Mouse (Mus musculus): ENCODE results near the gene Lamtor1.

The Lamtor1 gene

DNA sequence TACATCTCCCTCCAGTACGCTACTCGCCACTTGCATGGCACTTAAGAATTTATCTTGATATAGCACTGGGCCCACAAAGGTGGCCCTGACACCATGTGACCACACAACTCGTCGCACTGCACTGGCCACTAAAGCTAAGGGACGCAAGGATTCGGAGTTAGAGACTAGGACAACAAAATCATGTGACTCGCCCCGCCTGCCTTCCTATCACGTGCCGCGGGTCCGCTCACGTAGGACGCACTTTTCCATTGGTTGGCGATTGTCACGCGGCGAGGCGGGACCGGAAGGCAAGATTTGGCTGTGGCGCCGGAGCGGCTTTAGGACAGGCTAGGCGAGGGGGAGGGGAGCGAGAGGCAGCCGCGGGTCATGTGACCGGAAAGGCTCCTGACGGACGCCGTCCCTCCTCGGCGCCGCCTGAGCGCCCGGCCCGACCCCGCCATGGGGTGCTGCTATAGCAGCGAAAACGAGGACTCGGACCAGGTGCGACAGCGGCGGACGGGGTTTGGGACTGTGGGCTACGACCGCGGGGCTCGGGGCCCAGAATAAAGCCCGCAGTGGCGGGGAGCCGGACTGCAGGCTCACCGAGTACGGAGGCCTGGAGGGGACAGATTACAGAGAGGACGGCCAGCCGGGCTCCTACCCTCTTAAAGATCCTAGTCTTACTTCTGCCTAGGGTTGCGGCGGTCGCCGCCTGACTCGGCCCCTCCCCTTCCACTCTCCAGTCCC is at the start of gene Lamtor1:
Lamtor1 (plus strand) TSS at position 344 of the 726 bp plus-strand sequence.
- DNase-seq (ENCODE audit: low read depth in 1 of 2, low spot score in 2 of 2): peak; percentile 99

DNA sequence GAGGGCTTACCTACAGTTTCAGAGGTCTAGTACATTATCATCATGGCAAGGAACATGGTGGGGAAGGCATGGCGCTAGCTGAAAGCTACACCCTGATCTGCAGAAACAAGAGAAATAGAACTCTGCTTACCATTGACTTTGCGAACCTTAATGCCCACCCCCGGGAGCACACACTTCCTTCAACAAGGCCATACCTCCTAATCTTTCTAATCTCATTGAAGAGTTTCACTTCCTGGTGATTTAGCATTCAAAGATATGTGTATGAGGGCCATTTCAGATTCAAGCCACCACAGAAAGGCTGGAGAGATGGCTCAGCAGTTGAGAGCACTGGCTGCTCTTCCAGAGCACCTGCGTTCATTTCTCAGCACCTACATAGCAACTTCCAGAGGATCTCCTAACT is 48.6 kb upstream of the Lamtor1 start, which contains the start of gene Folr2:
Folr2 (minus strand) TSS at position 101 of the 400 bp plus-strand sequence.
- no peak for DNase-seq (ENCODE audit: low read depth in 1 of 2, low spot score in 2 of 2)

DNA sequence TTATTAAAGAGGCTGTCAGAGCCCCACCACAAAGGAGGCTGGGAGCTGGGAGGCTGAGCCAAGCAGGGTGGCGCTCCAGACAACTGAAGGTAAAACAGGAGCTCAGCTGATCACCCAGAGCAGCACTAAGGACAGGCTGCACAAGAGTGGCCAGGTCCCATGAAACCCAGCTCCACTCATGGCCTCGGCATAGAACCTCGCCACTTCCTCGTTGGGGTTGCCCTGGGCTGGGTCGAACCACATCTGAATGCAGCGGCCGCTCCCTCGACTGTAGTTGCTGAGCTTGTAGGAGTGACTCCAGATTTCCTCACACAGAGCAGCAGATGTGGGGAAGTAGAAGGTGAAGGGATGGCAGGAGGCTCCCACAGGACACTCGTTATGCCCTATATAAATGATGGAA is 47.3 kb upstream of the Lamtor1 start:
- peak in 1 of 2 experiments; percentile 37 for DNase-seq (ENCODE audit: low read depth in 1 of 2, low spot score in 2 of 2)

DNA sequence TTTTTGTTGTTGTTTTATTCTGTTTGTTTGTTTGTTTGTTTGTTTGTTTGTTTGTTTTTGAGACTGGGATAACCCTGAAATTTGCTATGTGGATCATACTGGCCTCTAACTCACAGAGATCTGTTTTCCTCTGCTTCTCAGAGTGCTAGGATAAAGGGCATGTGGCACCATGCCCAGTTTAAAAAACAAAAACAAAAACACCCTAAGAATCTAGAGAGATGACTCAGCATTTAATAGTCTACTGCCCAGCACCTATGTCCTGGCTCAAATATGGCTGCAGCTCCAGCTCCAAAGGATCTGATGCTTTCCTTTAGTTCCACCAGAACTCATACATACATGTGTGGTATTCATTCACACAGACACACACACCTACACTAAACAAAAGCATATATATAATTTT is 44.7 kb upstream of the Lamtor1 start:
- DNase-seq (ENCODE audit: low read depth in 1 of 2, low spot score in 2 of 2): no peak

DNA sequence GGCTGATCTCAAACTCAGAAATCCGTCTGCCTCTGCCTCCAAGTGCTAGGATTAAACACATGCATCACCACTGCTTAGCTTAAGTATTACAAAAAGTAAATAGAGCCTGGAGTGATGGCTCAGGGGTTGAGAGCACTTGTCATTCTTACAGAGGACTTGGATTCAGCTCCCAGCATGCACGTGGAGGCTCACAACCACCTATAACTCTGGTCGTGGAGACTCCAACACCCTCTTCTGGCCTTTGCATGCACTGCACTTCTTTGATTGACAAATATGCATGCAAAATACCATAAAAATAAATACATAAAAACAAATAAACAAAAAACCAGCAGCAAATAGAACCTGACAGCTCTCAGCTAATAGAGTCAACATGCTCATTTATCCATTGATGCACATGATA is 43.4 kb upstream of the Lamtor1 start:
- no peak for DNase-seq (ENCODE audit: low read depth in 1 of 2, low spot score in 2 of 2)

DNA sequence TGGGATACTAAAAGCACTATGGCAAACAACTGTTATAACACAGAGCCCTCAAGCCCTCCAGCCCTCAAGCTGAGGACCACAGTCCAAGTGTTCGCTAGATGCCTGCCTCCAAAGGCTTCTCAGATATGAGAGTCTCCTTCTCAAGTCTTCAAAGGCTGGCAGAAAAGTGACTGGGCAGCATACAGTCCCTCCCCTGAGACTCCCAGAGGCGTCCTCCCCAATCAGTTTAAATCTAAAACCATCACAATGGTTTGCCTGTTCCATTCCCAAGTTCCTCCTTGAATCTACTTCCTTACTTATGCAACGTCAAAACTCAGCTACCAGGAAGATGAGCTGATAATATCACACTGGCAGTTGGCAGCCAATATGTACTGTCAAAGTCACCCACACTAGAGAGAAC is 42.3 kb upstream of the Lamtor1 start, which contains the start of gene Anapc15:
Anapc15 (plus strand) TSS at position 301 of the 400 bp plus-strand sequence.
- DNase-seq (ENCODE audit: low read depth in 1 of 2, low spot score in 2 of 2): no peak

DNA sequence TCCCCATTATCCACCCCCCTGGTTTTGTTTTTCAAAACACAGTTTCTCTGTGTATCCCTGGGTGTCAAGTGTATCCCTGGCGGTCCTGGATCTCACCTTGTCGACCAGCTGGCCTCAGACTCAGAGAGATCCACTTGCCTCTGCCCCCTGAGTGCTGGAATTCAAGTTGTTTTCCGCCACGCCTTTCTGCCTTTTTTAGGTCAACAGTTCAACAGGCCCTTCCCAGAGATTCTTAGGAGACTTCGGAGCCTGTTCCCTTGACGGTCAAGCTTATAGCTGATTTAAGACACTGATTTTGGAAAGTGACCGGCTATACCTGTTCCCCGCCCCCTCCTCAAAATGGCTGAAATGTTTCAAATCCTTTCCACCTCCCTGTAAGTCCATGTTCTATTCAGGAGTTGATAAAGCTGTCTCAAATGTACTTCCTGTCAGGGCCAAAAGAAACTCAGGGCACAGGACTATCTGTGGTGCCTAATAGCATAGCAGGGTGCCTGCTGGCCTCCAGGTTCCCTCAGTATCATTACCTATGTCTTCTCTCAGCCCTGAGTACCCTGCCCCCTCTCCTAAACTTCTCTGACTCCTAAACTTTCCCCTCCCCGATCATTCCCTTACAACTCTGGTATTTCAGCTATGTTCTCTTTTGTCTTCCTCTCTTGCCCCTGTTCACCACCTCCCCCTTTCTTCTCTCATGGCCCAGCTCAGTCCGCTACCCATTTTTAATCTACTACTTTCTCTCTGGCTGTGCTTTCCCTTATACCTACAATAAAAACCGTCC is 39.0 kb upstream of the Lamtor1 start:
- DNase-seq (ENCODE audit: low read depth in 1 of 2, low spot score in 2 of 2): no peak

DNA sequence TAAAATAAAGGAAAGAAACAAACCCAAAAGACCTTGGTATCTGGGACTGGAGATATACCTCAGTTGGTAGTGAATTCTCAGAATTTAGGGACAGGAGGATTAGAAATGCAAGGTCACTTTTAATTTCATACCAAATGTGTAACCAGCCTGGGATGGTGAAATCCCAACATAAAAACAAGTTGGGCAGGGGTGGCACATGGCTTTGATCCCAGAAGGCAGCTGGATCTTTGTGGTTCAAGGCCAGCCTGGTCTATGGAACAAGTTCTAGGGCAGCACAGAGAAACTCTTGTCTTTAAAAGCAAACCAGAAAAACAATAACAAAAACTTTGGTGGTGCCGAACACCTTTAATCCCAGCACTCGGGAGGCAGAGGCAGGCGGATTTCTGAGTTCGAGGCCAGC is 38.2 kb upstream of the Lamtor1 start:
- no peak for DNase-seq (ENCODE audit: low read depth in 1 of 2, low spot score in 2 of 2)

DNA sequence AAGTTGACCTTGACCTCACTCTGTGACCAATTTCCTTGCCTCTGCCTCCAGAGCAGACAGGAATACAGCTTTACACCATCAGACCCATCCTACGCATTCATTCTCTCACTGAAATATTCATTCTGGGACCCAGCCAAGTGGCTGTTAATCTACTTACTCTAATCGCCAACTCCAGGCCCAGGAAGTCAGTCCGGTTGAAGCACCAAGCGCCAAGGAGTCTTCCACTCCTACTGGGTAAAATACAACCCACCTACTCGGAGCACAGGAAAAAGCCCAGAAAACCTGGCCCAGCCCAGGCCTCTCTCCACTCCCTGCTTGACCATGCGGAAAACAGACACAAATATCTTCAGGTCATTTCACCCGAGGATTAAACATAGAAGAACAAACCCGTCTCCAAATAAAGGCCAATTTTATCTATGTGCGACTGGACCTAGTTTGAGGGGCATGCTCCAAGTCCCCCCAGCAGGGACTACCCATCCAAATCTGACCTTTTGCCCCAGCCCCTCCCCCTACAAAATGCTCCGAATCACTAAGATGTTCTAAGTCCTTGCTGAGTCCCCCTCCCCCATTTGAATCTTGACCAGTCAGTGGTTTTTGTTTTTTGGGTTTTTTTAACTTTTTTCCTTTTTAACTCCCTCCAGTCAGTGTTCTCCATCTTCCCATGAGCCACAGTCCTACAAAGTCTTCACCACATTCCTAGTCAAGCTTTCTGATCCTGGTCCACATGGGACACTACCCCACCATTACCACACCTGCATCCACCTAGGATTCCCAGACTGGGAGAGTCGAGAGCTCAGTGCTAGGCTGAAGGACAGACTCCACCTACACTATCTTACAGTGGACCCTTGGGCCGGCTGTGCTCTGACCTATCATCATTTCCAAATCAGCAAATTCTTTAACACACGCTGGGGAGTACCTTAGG is 37.2 kb upstream of the Lamtor1 start:
- DNase-seq (ENCODE audit: low read depth in 1 of 2, low spot score in 2 of 2): no peak

DNA sequence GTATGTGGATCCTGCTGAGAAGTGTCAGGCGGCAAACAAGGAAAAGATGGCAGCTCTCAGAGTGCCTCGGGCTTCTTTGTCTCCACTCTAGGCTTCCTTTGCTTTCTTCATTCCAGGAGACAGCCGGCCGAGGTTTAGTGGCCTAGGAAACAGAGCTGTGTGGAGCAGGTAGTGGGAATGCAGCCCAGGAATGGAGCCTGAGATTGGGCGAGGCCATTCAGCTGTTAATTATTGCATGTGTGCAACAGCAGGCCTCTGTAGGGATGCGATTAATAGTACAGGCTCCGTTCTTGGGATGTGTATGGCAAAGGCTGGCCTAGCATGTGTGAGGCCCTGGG is 36.6 kb upstream of the Lamtor1 start:
- DNase-seq (ENCODE audit: low read depth in 1 of 2, low spot score in 2 of 2): no peak

DNA sequence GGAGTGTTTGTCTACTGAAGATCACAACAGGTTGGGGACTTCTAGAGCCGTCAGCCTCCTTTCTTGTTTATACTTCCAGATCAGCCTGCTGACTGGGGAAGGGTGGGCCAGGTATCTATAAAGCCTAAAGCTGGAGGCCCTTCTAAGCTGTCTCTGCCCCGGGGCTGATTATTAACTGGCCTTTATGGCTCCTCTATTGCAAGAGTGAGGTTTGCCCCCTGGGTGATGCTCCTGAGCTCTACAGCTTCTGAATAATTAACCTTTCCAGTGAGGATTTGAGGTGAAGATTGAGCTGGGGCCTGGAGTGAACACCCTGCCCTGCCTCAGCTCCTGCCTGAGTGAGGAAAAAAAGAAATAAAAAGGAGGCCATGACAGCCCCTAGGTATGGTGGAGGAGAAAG is 35.1 kb upstream of the Lamtor1 start, which contains the start of gene Folr1:
Folr1 (minus strand) TSS at position 160 of the 400 bp plus-strand sequence.
- DNase-seq (ENCODE audit: low read depth in 1 of 2, low spot score in 2 of 2): no peak

DNA sequence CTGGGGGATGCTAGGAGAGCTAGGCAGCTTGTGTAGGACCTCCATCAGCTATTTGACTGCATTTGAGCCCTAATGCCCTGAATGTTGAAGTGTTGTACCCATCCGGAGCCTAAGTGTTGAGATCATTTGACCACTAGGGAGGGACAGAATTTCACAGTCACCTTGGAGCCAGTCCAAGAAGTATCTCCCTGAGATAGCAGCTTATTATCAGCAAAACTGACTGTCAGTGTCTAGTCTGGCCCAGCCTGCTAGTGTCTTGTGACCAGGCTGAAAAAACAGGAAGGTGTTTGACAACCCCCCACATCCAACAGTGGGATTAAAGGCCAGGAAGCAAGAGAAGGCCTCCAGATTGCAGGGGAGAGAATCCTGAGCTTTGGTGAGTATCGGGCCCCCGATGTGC is 34.4 kb upstream of the Lamtor1 start:
- no peak for DNase-seq (ENCODE audit: low read depth in 1 of 2, low spot score in 2 of 2)

DNA sequence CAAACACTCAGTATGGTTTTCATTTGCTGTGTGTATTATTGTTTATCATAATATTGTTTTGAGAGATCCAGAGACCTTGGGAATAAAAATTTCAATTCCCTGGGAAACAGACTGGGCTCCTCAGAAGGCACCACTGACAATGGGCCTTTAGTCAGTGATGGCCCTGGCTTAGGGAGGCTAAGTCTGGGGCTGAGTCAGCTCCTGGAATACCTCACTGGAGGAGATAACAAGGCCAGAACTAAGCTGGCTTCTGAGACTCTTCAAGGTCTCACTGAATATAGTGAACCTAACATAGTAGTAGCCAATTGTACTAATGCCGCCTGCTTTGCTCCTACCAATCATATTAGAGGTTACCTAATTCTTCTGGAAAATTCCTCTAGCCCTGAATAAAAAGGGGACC is 29.7 kb upstream of the Lamtor1 start:
- DNase-seq (ENCODE audit: low read depth in 1 of 2, low spot score in 2 of 2): no peak

DNA sequence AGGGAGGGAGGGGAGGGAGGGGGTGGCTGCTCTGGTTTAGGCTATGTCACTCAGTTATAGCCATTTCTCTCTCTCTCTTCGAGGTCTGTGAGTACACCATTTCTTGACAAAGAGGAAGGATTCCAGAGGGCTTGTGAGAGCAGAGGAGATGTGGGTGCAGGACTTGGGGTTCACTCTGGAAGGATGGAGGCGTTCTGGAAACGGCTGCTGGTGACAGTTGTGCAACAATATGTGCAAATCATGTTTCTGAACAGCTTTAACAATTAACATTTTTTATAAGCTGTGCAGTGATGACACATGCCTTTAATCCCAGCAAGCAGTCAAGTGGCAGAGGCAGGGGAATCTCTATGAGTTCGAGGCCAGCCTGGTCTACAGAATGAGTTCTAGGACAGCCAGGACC is 24.8 kb upstream of the Lamtor1 start:
- no peak for DNase-seq (ENCODE audit: low read depth in 1 of 2, low spot score in 2 of 2)

DNA sequence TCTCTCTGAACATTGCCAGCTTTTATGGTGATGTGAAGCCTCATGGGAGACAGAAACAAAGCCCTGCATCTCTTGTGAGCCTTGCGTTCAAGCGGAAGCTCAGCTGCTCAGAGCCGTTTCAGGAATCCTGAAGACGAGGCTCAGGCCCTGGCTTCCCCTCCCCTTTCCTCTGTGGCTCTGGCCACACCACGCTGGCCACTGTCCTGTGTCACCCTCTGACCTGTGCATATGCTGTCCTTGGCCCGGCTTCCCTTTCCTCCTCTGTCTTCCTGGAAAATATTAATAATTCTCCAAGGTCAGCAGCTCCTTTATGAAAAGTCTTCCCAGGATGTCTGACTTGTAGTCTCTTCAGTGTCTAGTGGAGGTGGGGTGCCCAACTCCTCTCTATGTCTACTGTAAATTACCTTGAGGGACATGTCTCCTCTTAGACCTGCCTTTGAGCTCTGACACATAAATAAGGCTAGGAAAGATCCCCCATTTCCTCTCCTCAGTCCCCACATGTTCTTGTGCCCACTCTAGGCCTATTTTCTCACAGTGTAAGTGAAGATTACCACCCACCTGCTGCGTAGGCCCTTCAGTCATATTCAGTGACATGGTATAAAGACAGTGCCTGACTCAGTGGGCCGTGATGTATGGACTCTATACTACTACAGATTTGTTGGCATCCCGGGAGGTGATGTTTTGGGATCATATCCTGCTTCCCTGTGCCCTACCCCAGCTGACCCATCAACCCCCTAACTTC is 23.1 kb upstream of the Lamtor1 start:
- DNase-seq (ENCODE audit: low read depth in 1 of 2, low spot score in 2 of 2): no peak

DNA sequence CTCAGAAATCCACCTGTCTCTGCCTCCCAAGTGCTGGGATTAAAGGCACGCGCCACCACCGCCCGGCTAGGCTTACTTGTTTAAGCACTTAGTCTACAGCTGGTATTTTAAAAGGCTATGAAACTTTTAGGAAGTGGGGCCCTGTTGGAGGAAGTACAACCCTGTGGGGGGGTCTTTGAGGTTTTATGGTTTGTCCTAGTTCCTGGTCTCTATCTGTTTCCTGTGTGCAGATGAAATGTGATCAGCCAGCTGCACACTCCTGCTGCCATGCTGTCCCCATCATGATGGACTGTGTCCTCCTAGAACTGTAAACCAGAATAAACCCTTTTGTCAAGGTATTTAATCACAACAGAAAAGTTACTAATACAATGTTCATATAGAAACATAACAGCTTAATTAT is 21.5 kb upstream of the Lamtor1 start:
- DNase-seq (ENCODE audit: low read depth in 1 of 2, low spot score in 2 of 2): no peak

DNA sequence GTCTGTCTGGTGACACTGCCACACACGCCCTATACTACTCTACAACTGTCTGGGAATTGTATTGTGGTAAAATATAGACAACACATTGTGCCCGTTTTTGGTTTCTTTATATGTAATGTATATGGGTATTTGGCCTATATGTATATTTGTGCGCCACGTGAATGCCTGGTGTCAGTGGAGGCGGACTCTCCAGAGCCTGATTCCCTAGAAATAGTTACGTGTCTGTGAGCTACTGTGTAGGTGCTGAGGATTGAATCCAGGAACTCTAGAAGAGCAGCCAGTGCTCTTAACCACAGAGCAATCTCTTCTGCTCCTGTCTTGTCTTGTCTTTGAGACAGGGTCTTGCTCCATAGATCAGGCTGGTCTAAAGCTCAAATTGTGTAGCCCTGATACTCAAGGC is 19.4 kb upstream of the Lamtor1 start:
- DNase-seq (ENCODE audit: low read depth in 1 of 2, low spot score in 2 of 2): no peak

DNA sequence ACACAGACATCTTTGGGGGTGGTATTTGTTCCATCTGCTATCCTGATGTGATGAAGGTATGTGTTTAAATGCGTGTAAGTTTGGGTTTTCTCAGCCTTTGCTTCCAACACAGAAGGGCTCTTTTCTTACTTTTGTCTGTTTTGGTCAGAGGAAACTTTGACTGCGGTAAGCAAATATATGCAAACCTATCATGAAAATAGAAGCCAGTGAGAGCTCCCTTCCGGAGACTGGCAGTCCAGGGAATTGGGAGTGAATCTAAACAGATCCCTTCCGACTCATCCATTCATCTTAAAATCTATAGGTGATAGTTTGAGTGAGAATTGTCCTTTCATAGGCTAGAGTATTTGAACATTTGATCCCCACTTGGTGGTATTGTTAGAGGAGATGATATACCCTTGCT is 17.2 kb upstream of the Lamtor1 start:
- no peak for DNase-seq (ENCODE audit: low read depth in 1 of 2, low spot score in 2 of 2)

DNA sequence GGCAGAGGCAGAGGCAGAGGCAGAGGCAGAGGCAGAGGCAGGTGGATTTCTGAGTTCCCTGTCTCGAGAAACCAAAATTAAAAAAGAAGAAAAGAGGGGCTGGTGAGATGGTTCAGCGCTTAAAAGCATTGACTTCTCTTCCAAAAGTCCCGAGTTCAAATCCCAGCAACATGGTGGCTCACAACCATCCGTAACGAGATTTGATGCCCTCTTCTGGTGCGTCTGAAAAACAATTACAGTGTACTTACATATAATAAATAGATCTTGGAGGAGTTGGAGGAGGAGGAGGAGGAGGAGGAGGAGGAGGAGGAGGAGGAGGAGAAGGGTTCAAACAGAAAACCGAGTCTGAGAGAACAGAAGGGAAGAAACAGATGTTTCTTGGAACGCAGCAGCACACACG is 10.0 kb upstream of the Lamtor1 start:
- DNase-seq (ENCODE audit: low read depth in 1 of 2, low spot score in 2 of 2): no peak

DNA sequence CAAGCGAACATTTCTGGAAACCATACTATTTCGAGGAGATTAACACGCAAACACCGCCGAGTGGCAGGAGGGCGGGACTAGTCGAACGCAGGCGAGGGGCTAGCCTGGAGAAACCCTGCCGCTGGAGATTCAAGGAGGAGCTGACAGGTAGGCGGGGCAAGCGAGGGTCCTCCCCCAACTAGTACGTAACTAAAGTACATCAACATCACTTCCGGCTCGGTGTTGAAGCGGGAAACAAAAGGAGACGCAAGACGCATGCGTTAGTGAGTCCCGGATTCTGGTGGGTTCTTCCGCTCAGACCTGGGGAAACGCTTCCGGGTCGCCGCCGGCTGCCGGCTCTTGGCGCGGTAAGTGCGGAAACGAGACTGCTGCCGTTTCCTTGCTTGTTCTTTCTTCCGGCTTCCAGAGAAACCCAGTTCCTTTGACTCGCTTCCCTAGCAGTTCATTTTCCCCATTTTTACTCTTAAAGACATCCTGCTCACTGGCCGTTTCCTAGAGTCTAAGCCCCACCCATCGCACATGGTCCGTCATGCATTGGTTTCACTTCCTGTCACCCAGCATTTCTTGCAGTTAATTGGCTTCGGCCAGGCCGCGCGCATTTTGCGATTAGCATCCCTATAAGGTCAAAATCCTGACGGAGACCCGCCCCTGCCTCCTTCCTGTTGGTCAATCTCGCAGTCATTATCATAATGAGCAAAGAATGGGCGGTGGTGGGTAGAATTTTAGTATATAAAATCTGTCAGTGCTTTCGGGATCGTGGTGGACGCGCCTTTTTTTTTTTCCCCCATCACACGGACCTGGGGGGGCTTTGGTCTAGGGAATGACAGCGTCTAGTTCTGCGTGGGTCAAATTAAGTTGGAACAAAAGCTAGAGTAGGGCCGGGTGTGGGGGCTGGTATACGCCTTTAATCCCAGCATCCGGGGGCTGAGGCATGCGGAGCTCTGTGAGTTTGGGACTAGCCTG is 9.3 kb upstream of the Lamtor1 start:
- DNase-seq (ENCODE audit: low read depth in 1 of 2, low spot score in 2 of 2): peak; percentile 94 to 95

Data from monocyte, adult 2 months (primary cell).